Mouse (Mus musculus) limb, embryonic 13.5 days (tissue): ENCODE results near the gene Lrrn3. TPM values are rescaled to one million over a fixed set of nuclear protein-coding genes. Genes with fewer than 3 reads are reported as not detected.

Experiments used
- ATAC-seq: fragments of 200-750 bp; cut with Nextera tagmentation; 2 replicates; pipeline ENCODE4 v1.8.0; 2017; ENCODE audit warnings: low read depth, moderate number of reproducible peaks, moderate TSS enrichment; ENCODE audit not compliant: low FRiP score
- H3K27ac ChIP-seq: fragments of 300-500 bp; sonication (generic); 2 replicates; pipeline ENCODE4 v1.5.1; 2015; ENCODE audit warnings: inconsistent platforms, mild to moderate bottlenecking, moderate library complexity
- H3K27me3 ChIP-seq: fragments of 300-500 bp; sonication (generic); 2 replicates; pipeline ENCODE4 v1.6.1; 2015; ENCODE audit warnings: mild to moderate bottlenecking, inconsistent platforms
- H3K36me3 ChIP-seq: fragments of 300-500 bp; sonication (generic); 2 replicates; pipeline ENCODE4 v1.6.1; 2015; ENCODE audit warnings: inconsistent platforms, mild to moderate bottlenecking, moderate library complexity
- H3K4me1 ChIP-seq: fragments of 300-500 bp; sonication (generic); 2 replicates; pipeline ENCODE4 v1.6.1; 2015; ENCODE audit warnings: inconsistent platforms
- H3K4me2 ChIP-seq: fragments of 300-500 bp; sonication (generic); replicated peaks from 2 replicates; pipeline ENCODE4 v1.6.1; 2015; ENCODE audit warnings: inconsistent platforms, mild to moderate bottlenecking, moderate library complexity
- H3K4me3 ChIP-seq: fragments of 300-500 bp; sonication (generic); 2 replicates; pipeline ENCODE4 v1.5.1; 2015; ENCODE audit warnings: moderate library complexity, mild to moderate bottlenecking, inconsistent platforms
- H3K9ac ChIP-seq: fragments of 300-500 bp; sonication (generic); 2 replicates; pipeline ENCODE4 v1.6.1; 2015; ENCODE audit warnings: mild to moderate bottlenecking, inconsistent platforms
- H3K9me3 ChIP-seq: fragments of 300-500 bp; sonication (generic); 2 replicates; pipeline ENCODE4 v1.6.1; 2016; ENCODE audit warnings: inconsistent platforms
- WGBS: fragments of 180-500 bp; shearing (Covaris S2); methylation state at CpG from one replicate; pipeline ENCODE4 v1.1.7; 2015; 5-methylcytosine and 5-hydroxymethylcytosine counted together
- polyA plus RNA-seq: library from polyadenylated mRNA; unstranded; fragments of >200 nt; fragmentation: Nextera tagmentation; extraction: Ambion mirVana; gene quantifications from 2 replicates; pipeline ENCODE4 v1.2.1, GENCODE M21; 2015

The Lrrn3 gene
- 9.5 and 9.9 TPM in 2 replicates for polyA plus RNA-seq

DNA sequence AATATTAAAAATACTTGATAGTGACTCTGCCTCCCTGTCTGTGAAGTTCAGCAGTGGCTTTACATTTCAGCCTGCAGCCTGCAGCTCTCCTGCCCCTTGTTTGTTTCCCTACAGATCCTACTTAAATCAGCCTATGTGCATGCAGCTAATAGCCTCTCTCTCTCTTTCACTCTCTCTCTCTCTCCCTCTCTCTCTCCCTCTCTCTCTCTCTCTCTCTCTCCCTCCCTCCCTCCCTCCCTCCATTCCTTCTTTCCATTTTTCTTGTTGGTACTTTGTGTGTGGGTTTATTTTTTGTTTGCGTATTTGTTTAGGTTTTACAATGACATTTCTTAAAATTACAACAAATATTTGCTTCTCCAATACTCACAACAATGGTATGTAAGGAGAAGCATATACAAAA is at the start of gene Lrrn3:
Gene Lrrn3 (minus strand): TSS at position 101 of the 400 bp plus-strand sequence.
- Histone ChIP-seq H3K36me3 (no peaks in the 10 kb centered on the region), H3K9ac (peak within 1 kb of the TSS; percentile 60), H3K4me3 (peak within 1 kb of the TSS; percentile 47), H3K9me3 (no peaks in the 10 kb centered on the region), H3K4me1 (peaks cover 28% of the 10 kb centered on the region; the same call in 1 of the 2 replicates), H3K27me3 (no peaks in the 10 kb centered on the region), H3K27ac (no peak within 1 kb of the TSS), H3K4me2 (peak within 1 kb of the TSS; percentile 70)
- ATAC-seq: no peak
- WGBS: 94% methylated on average over 1 of the region's 1 CpGs

GRCm38 (mm10) chr12:41528410-41528809 is 42.2 kb upstream of the Lrrn3 start:
- 61% methylated on average over 4 of the region's 4 CpGs for WGBS
- Histone ChIP-seq H3K4me1 (no peaks in the 10 kb centered on the region), H3K4me3 (no peak overlapping the region), H3K9me3 (no peaks in the 10 kb centered on the region), H3K36me3 (no peaks in the 10 kb centered on the region), H3K27ac (no peak overlapping the region), H3K9ac (no peak overlapping the region), H3K27me3 (no peaks in the 10 kb centered on the region), H3K4me2 (no peak overlapping the region)
- no peak for ATAC-seq

GRCm38 (mm10) chr12:41526688-41527087 is 40.5 kb upstream of the Lrrn3 start:
- H3K9me3 ChIP-seq: no peaks in the 10 kb centered on the region
- no peaks in the 10 kb centered on the region for H3K4me1 ChIP-seq
- H3K27me3 ChIP-seq: no peaks in the 10 kb centered on the region
- H3K36me3 ChIP-seq: no peaks in the 10 kb centered on the region
- H3K27ac ChIP-seq: no peak overlapping the region
- no peak for ATAC-seq
- no peak overlapping the region for H3K4me3 ChIP-seq
- WGBS: 72% methylated on average over 2 of the region's 2 CpGs
- H3K9ac ChIP-seq: no peak overlapping the region
- no peak overlapping the region for H3K4me2 ChIP-seq

- H3K36me3 ChIP-seq: no peaks in the 10 kb centered on the region
- WGBS: 81% methylated on average over 2 of the region's 2 CpGs
- no peak overlapping the region for H3K4me3 ChIP-seq
- H3K9ac ChIP-seq: no peak overlapping the region
- H3K27me3 ChIP-seq: no peaks in the 10 kb centered on the region
- no peaks in the 10 kb centered on the region for H3K9me3 ChIP-seq
- no peak for ATAC-seq
- H3K27ac ChIP-seq: no peak overlapping the region
- H3K4me2 ChIP-seq: no peak overlapping the region
- no peaks in the 10 kb centered on the region for H3K4me1 ChIP-seq
Observed at GRCm38 (mm10) chr12:41521671-41522070, 35.4 kb upstream of the Lrrn3 start.

GRCm38 (mm10) chr12:41520326-41520725 is 34.1 kb upstream of the Lrrn3 start:
- H3K4me3 ChIP-seq: no peak overlapping the region
- WGBS: 81% methylated on average over 2 of the region's 2 CpGs
- no peaks in the 10 kb centered on the region for H3K27me3 ChIP-seq
- H3K36me3 ChIP-seq: no peaks in the 10 kb centered on the region
- H3K9me3 ChIP-seq: no peaks in the 10 kb centered on the region
- no peak overlapping the region for H3K27ac ChIP-seq
- no peak overlapping the region for H3K4me2 ChIP-seq
- no peaks in the 10 kb centered on the region for H3K4me1 ChIP-seq
- no peak for ATAC-seq
- no peak overlapping the region for H3K9ac ChIP-seq

DNA sequence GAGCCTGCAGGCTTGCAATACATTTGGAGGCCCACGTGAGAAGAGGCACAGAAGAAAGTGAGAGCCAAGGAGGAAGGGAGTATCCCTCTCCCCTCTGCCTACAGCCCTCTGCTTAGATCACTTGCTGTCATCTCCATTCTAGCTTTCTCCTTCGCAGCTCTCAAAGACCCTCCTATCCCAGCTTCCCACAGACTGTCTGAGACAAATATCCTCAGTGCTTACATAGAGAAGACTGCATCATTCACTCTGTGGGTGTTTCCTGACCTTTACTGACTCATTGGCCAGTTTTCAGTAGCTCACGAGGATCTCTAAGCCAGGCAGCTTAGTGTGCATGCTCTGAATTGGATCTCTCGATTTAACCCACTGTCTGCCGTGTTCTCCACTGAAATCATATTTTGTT is 32.7 kb upstream of the Lrrn3 start:
- H3K4me2 ChIP-seq: no peak overlapping the region
- no peak overlapping the region for H3K27ac ChIP-seq
- 64% methylated on average over 5 of the region's 5 CpGs for WGBS
- no peaks in the 10 kb centered on the region for H3K9me3 ChIP-seq
- no peak overlapping the region for H3K9ac ChIP-seq
- H3K4me1 ChIP-seq: no peaks in the 10 kb centered on the region
- no peaks in the 10 kb centered on the region for H3K27me3 ChIP-seq
- H3K36me3 ChIP-seq: no peaks in the 10 kb centered on the region
- no peak overlapping the region for H3K4me3 ChIP-seq
- ATAC-seq: no peak

- no peak overlapping the region for H3K9ac ChIP-seq
- WGBS: 81% methylated on average over 3 of the region's 3 CpGs
- ATAC-seq: no peak
Observed at GRCm38 (mm10) chr12:41510588-41510987, 24.4 kb upstream of the Lrrn3 start.

DNA sequence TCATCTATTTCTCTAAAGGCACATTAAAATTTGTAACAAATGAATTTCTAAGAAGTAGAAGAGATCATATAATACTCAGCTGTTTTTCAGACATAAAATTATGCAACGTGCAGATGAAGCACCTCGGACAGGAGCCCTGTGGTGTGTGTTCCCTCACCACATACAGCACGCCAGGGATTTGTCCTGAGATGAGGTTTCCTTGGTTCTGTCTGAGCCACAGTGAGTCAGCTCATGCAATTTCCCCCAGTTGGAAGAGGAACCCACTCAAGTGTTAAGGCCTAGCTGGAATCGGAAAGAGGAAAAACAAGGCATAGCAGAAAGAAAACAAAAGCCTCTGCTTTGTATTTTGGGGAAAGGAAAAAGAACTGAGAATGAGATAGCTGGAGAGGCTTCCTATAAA is 22.4 kb upstream of the Lrrn3 start:
- H3K4me3 ChIP-seq: no peak overlapping the region
- H3K9ac ChIP-seq: no peak overlapping the region
- no peak for ATAC-seq
- H3K27ac ChIP-seq: no peak overlapping the region
- H3K4me2 ChIP-seq: no peak overlapping the region
- H3K36me3 ChIP-seq: no peaks in the 10 kb centered on the region
- no peaks in the 10 kb centered on the region for H3K27me3 ChIP-seq
- WGBS: 78% methylated on average over 4 of the region's 4 CpGs
- H3K9me3 ChIP-seq: no peaks in the 10 kb centered on the region
- H3K4me1 ChIP-seq: no peaks in the 10 kb centered on the region

More at GRCm38 (mm10) chr12:41510588-41510987, 24.4 kb upstream of the Lrrn3 start:
- H3K4me2 ChIP-seq: no peak overlapping the region
- no peaks in the 10 kb centered on the region for H3K36me3 ChIP-seq
- H3K4me1 ChIP-seq: no peaks in the 10 kb centered on the region
- no peaks in the 10 kb centered on the region for H3K27me3 ChIP-seq
- H3K4me3 ChIP-seq: no peak overlapping the region
- no peaks in the 10 kb centered on the region for H3K9me3 ChIP-seq
- no peak overlapping the region for H3K27ac ChIP-seq

DNA sequence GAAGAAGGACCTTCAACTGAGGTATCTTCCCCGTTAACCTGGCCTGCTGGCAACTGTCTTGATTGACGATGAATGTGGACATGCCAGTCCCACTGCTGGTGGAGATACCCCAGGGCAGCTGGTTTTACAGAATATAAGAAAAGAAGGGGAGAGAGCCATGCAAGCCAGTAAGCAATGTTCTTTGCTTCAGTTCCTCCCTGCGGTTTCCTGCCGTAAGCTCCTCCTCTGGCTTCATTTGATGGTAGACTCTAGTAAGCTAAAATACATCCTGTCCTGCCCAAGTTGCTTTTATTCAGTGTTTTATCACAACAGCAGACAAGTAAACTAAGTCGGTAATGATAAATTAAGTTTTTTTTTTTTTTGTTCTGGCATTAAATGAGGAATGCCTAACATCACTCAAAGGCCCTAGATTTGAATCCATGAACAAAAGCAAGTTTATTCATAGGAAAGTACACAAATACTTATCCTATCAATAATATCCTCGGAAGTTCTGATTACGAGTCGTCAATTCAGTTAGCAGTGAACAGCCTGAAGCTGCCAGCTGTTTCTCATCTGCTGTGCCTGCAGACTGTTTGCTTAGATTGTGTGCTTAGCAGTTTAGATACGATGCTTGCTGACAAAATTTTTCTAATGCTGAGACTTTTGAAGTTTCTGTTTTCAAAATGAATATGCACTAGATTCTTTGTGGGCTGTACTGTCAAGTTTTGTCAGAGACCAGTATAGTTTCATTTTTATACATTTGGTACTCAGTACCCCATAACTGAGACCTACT is 14.0 kb upstream of the Lrrn3 start:
- no peaks in the 10 kb centered on the region for H3K27me3 ChIP-seq
- 55% methylated on average over 9 of the region's 9 CpGs for WGBS
- H3K36me3 ChIP-seq: no peaks in the 10 kb centered on the region
- H3K9ac ChIP-seq: no peak overlapping the region
- H3K4me2 ChIP-seq: no peak overlapping the region
- no peak overlapping the region for H3K27ac ChIP-seq
- no peak for ATAC-seq
- H3K4me1 ChIP-seq: no peaks in the 10 kb centered on the region
- H3K4me3 ChIP-seq: no peak overlapping the region
- no peaks in the 10 kb centered on the region for H3K9me3 ChIP-seq

DNA sequence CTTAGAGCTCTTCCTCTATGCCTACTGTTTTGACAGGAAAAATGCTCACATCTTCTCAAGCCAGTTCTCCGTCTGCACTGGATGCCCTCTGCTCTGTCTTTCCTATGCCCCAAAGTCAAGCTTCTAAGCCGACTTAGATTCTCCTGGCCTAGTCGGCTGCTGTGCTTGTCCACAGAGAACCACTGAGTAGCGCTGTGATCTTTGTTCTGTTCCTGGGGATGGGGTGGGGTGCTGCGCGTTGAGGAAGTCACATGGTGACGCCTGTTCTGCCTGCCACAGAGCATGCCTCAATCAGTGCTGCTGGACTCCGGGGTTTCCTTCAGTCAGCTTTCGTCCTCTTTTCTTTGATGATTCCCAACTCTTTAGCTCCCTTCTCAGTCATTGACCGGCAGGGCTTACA is 8.4 kb upstream of the Lrrn3 start:
- no peaks in the 10 kb centered on the region for H3K9me3 ChIP-seq
- H3K4me3 ChIP-seq: no peak overlapping the region
- WGBS: 36% methylated on average over 10 of the region's 10 CpGs
- no peak overlapping the region for H3K4me2 ChIP-seq
- H3K27me3 ChIP-seq: no peaks in the 10 kb centered on the region
- no peak for ATAC-seq
- no peak overlapping the region for H3K27ac ChIP-seq
- no peaks in the 10 kb centered on the region for H3K4me1 ChIP-seq
- no peak overlapping the region for H3K9ac ChIP-seq
- no peaks in the 10 kb centered on the region for H3K36me3 ChIP-seq

GRCm38 (mm10) chr12:41487005-41487404 is 774 bp upstream of the Lrrn3 start:
- ATAC-seq: peak; percentile 42; the same call in 1 of the 2 replicates

GRCm38 (mm10) chr12:41485512-41486215 is 567 bp downstream of the Lrrn3 start:
- no peaks in the 10 kb centered on the region for H3K36me3 ChIP-seq
- peak; percentile 62; the same call in 1 of the 2 replicates for ATAC-seq
- H3K4me2 ChIP-seq: peak overlapping the region; percentile 70
- WGBS: 19% methylated on average over 12 of the region's 12 CpGs
- no peak overlapping the region for H3K27ac ChIP-seq
- no peaks in the 10 kb centered on the region for H3K27me3 ChIP-seq
- H3K4me1 ChIP-seq: peaks cover 28% of the 10 kb centered on the region; the same call in 1 of the 2 replicates
- no peaks in the 10 kb centered on the region for H3K9me3 ChIP-seq
- H3K9ac ChIP-seq: peak overlapping the region; percentile 60
- peak overlapping the region; percentile 47 for H3K4me3 ChIP-seq

More at GRCm38 (mm10) chr12:41487005-41487404, 774 bp upstream of the Lrrn3 start:
- Histone ChIP-seq H3K27ac (no peak overlapping the region), H3K27me3 (no peaks in the 10 kb centered on the region), H3K9ac (no peak overlapping the region), H3K36me3 (no peaks in the 10 kb centered on the region), H3K4me2 (no peak overlapping the region), H3K4me1 (peaks cover 28% of the 10 kb centered on the region; the same call in 1 of the 2 replicates), H3K9me3 (no peaks in the 10 kb centered on the region), H3K4me3 (no peak overlapping the region)
- 25% methylated on average over 5 of the region's 5 CpGs for WGBS
